Mouse (Mus musculus): ENCODE measurements at regions not wholly inside any gene's neighbourhood (a gene's known extent, or its start where the extent isn't known, plus 50 kb on each side); places are given as distances from the start of the nearest gene placed in this dataset.

DNA sequence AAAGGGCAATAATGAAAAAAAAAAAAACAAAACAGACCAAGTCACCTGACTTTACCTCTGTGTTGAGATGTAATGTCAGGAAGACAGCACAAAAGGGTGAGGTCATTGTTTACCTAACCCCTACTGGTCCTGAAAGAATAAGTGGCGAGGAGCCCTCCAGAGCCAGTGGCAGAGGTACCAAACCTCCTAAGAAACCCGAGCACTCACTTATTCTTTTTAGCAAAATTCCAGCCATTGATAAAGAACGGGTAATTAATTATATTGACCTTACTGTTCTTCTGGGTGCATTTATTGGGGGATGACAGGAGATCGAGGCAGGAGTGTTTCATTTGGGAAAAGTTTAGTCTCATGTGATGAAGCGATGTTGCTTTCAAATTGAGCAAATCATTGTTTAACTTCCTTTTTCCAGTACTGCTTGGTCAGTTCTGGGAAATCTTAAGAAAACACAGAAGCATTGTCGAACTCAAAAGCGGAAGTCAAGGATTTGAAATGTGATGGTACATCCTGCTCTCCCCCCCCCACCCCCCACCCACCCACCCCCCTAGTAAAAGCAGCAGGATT lies 56.8 kb upstream of the Klf6 start:
- ATAC-seq (ENCODE audit: low FRiP score, low TSS enrichment) (no peak), DNase-seq (no peak)
- H3K9me3 ChIP-seq (ENCODE audit: control insufficient read depth, low read length): no peaks in the 10 kb centered on the region
- no peak overlapping the region for H3K9ac ChIP-seq (replicated peaks; ENCODE audit: low read length)
- H3K4me3 ChIP-seq (replicated peaks; ENCODE audit: low read depth, low read length): no peak overlapping the region
- H3K27ac ChIP-seq (replicated peaks; ENCODE audit: low read depth, low read length): no peak overlapping the region
- H3K4me2 ChIP-seq (ENCODE audit: low read length): no peak overlapping the region
- no peaks in the 10 kb centered on the region for H3K36me3 ChIP-seq (ENCODE audit: control insufficient read depth, insufficient read depth, low read length)
- 0 out of 2 replicates have a peak, but pooled peaks cover 5% of the 10 kb centered on the region for H3K4me1 ChIP-seq (ENCODE audit: control insufficient read depth, insufficient read depth, low read length)
- 31% methylated on average over 7 of the region's 7 CpGs for WGBS
- no peaks in the 10 kb centered on the region for H3K27me3 ChIP-seq (ENCODE audit: control insufficient read depth, insufficient read depth, low read length)

DNA sequence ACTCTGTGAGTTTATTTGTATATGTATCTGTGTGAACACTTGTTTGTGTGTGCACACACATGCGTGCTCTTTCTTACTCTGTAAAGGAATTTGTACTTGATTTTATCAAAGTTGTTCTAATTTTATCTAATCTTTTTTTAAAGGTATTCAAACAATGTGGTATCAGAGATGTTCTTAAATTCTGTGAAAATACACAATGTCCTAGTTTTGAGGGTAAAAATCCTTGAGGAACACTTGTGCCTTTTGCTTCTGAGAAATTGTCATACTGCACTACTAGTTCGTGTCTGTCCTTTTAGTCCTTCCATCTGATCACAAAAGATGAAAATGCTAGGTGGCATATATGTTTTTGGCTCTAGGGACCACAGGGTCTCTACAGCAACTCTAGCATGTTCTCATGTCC lies 52.9 kb upstream of the Klf6 start:
- no peaks in the 10 kb centered on the region for H3K27me3 ChIP-seq (ENCODE audit: control insufficient read depth, insufficient read depth, low read length)
- H3K9ac ChIP-seq (replicated peaks; ENCODE audit: low read length): no peak overlapping the region
- no peak overlapping the region for H3K4me2 ChIP-seq (ENCODE audit: low read length)
- H3K4me1 ChIP-seq (ENCODE audit: control insufficient read depth, insufficient read depth, low read length): 0 out of 2 replicates have a peak, but pooled peaks cover 5% of the 10 kb centered on the region
- H3K36me3 ChIP-seq (ENCODE audit: control insufficient read depth, insufficient read depth, low read length): no peaks in the 10 kb centered on the region
- no peak overlapping the region for H3K4me3 ChIP-seq (replicated peaks; ENCODE audit: low read depth, low read length)
- DNase-seq: no peak
- ATAC-seq (ENCODE audit: low FRiP score, low TSS enrichment): no peak
- no peak overlapping the region for H3K27ac ChIP-seq (replicated peaks; ENCODE audit: low read depth, low read length)
- WGBS: 91% methylated on average over 2 of the region's 2 CpGs
- H3K9me3 ChIP-seq (ENCODE audit: control insufficient read depth, low read length): no peaks in the 10 kb centered on the region

Measured in midbrain, embryonic 14.5 days (tissue).